ENCODE assay signal across 16 mouse cellular contexts in the genomic region with DNA sequence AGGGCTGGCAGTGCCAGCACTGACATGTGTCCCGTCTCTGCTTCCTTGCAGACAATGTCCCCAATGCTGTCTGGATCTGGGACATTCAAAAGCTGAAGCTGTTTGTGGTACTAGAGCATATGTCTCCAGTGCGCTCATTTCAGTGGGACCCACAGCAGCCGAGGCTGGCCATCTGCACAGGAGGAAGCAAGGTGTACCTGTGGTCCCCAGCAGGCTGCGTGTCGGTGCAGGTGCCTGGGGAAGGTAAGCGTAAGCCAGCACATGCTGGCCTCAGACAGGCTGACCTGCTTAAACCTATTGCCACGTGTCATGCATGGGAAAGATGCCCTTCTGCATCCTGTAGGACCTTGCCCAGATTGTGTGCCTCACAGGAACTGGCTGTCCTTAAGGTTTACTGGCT. TPM values are rescaled to one million over a fixed set of nuclear protein-coding genes. Genes with fewer than 3 reads are reported as not detected.
A peak's percentile ranks its signal among the peaks of the same experiment; 100 is the strongest.
DNase-seq lines count a peak whose midpoint lies in the region; ATAC-seq and TF ChIP-seq lines count a peak whose summit lies in the region.
"Had no signal": no experiment of that assay in that cellular context is flagged by ENCODE, and none has a peak within 500 bp of the region (broad histone marks: within the 10 kb centered on the region; RNA-seq: fewer than 3 reads in every experiment).

No protein-coding gene starts in this region.

- H3K4me1 ChIP-seq in cerebellum, adult 2 months (ENCODE audit: control insufficient read depth, insufficient read depth, low read length) = peaks cover 23% of the 10 kb centered on the region
- H3K4me1 ChIP-seq in kidney, adult 2 months (ENCODE audit: control insufficient read depth, insufficient read depth, low read length) = peaks cover 3% of the 10 kb centered on the region; the same call in 1 of the 2 replicates
- peaks cover 38% of the 10 kb centered on the region for H3K4me1 ChIP-seq in megakaryocyte, embryonic 14.5 days

- WGBS in cerebellum, adult 2 months = 15% methylated on average over 7 of the region's 7 CpGs
- WGBS in kidney, adult 2 months = 81% methylated on average over 7 of the region's 7 CpGs

- H3K9me3 ChIP-seq in megakaryocyte, embryonic 14.5 days = no peaks in the 10 kb centered on the region
- H3K9me3 ChIP-seq: embryonic facial prominence, embryonic 10.5 days; embryonic facial prominence, embryonic 12.5 days; forebrain, embryonic 13.5 days; forebrain, embryonic 15.5 days had no signal

- no peak for TF ChIP-seq POLR2A in cerebellum, adult 2 months (IDR thresholded peaks at IDR 0.05; ENCODE audit: borderline replicate concordance, insufficient read depth, low read length)
- no peak for TF ChIP-seq POLR2A in kidney, adult 2 months (IDR thresholded peaks at IDR 0.05; ENCODE audit: low read depth, low read length)

- peak overlapping the region; percentile 29; the same call in 1 of the 2 replicates for H3K27ac ChIP-seq in cerebellum, adult 2 months (ENCODE audit: insufficient read depth, low read length)
- H3K27ac ChIP-seq in kidney, adult 2 months (ENCODE audit: insufficient read depth, low read depth, low read length) = no peak overlapping the region
- H3K27ac ChIP-seq: embryonic facial prominence, embryonic 10.5 days; embryonic facial prominence, embryonic 12.5 days; forebrain, embryonic 13.5 days; forebrain, embryonic 15.5 days had no signal

- no peaks in the 10 kb centered on the region for H3K36me3 ChIP-seq in kidney, adult 2 months (ENCODE audit: control insufficient read depth, insufficient read depth, low read length)
- H3K36me3 ChIP-seq in megakaryocyte, embryonic 14.5 days (replicated peaks; ENCODE audit: low read length) = peaks cover 83% of the 10 kb centered on the region

- peak; percentile 32 to 39 for DNase-seq in cerebellum, adult 2 months
- no peak for DNase-seq in cerebellum, adult 11 months
- DNase-seq in kidney, adult 2 months = peak; percentile 31
- DNase-seq in kidney, postnatal 14 days = no peak
- DNase-seq in right cerebral cortex, postnatal 10 days (ENCODE audit: low spot score in 2 of 2) = no peak
- DNase-seq: adrenal gland, adult 2 months; adrenal gland, postnatal 10 days; adrenal gland, postnatal 25 days; cerebellum, adult 9-11 months; forebrain, postnatal 0 days had no signal

- TF ChIP-seq CTCF in cerebellum, adult 2 months (IDR thresholded peaks at IDR 0.05; ENCODE audit: borderline replicate concordance, insufficient read depth, low read depth, low read length) = no peak
- TF ChIP-seq CTCF in kidney, adult 2 months (conservative IDR thresholded peaks at IDR 0.05; ENCODE audit: insufficient read depth, insufficient read length, low read depth, low read length) = no peak

- H3K4me3 ChIP-seq in cerebellum, adult 2 months (replicated peaks; ENCODE audit: insufficient read depth, low read depth, low read length) = no peak overlapping the region
- H3K4me3 ChIP-seq in kidney, adult 2 months (ENCODE audit: insufficient read depth, low read depth, low read length) = no peak overlapping the region
- peak overlapping the region; percentile 5 for H3K4me3 ChIP-seq in megakaryocyte, embryonic 14.5 days (replicated peaks)
- H3K4me3 ChIP-seq: embryonic facial prominence, embryonic 10.5 days; embryonic facial prominence, embryonic 12.5 days; forebrain, embryonic 13.5 days; forebrain, embryonic 15.5 days had no signal

- no peaks in the 10 kb centered on the region for H3K27me3 ChIP-seq in cerebellum, adult 2 months (ENCODE audit: control insufficient read depth, insufficient read depth, low read length)
- no peaks in the 10 kb centered on the region for H3K27me3 ChIP-seq in kidney, adult 2 months (replicated peaks; ENCODE audit: control insufficient read depth, insufficient read depth, low read length)
- H3K27me3 ChIP-seq in megakaryocyte, embryonic 14.5 days (replicated peaks) = no peaks in the 10 kb centered on the region
- H3K27me3 ChIP-seq: embryonic facial prominence, embryonic 12.5 days; forebrain, embryonic 13.5 days; forebrain, embryonic 15.5 days had no signal

- ATAC-seq in megakaryocyte, adult 5-6 weeks (ENCODE audit: poor library complexity, severe bottlenecking) = no peak
- ATAC-seq: forebrain, embryonic 13.5 days; forebrain, embryonic 15.5 days; forebrain, postnatal 0 days had no signal

RNA-seq across cellular contexts. Expression of gene Tprgl, which starts 4.4 kb away (rescaled TPM):
- polyA plus RNA-seq in cerebellum, adult 2 months (2012; rRNA removed) = 261 and 272 TPM in 2 replicates
- polyA plus RNA-seq in kidney, adult 2 months (2012; rRNA removed) = 173 and 177 TPM in 2 replicates
- 89.3 and 116 TPM in 2 replicates for polyA plus RNA-seq in megakaryocyte, embryonic 14.5 days (2012; ENCODE audit: insufficient read depth, low replicate concordance)
- 75.5 and 90.9 TPM in 2 replicates for total RNA-seq in megakaryocyte, adult 5-6 weeks (2015)
- 52.4 and 57.3 TPM in 2 replicates for total RNA-seq in megakaryocyte, adult 5-6 weeks (2017)

RNA-seq across cellular contexts. Expression of gene Wrap73, which starts 13.9 kb away (rescaled TPM):
- 55.6 and 60.3 TPM in 2 replicates for polyA plus RNA-seq in cerebellum, adult 2 months (2012; rRNA removed)
- polyA plus RNA-seq in kidney, adult 2 months (2012; rRNA removed) = 18.4 and 18.7 TPM in 2 replicates
- polyA plus RNA-seq in megakaryocyte, embryonic 14.5 days (2012; ENCODE audit: insufficient read depth, low replicate concordance) = 2.2 and 6.5 TPM in 2 replicates
- total RNA-seq in megakaryocyte, adult 5-6 weeks (2015) = 9.6 and 9.8 TPM in 2 replicates
- 3.6 and 5.3 TPM in 2 replicates for total RNA-seq in megakaryocyte, adult 5-6 weeks (2017)

RNA-seq across cellular contexts. Expression of gene Megf6, which starts 14.5 kb away (rescaled TPM):
- 2.6 and 2.9 TPM in 2 replicates for polyA plus RNA-seq in cerebellum, adult 2 months (2012; rRNA removed)
- polyA plus RNA-seq in kidney, adult 2 months (2012; rRNA removed) = 0.55 and 1.2 TPM in 2 replicates
- not detected in 2 replicates for polyA plus RNA-seq in megakaryocyte, embryonic 14.5 days (2012; ENCODE audit: insufficient read depth, low replicate concordance)
- not detected in 2 replicates for total RNA-seq in megakaryocyte, adult 5-6 weeks (2015)
- 0.04 TPM in 1 of 2 replicates, not detected in the other for total RNA-seq in megakaryocyte, adult 5-6 weeks (2017)

RNA-seq across cellular contexts. Expression of gene Trp73, which starts 16.0 kb away (rescaled TPM):
- 1.7 and 2.6 TPM in 2 replicates for polyA plus RNA-seq in cerebellum, adult 2 months (2012; rRNA removed)
- polyA plus RNA-seq in kidney, adult 2 months (2012; rRNA removed) = 0.03 TPM in 2 replicates
- not detected in 2 replicates for polyA plus RNA-seq in megakaryocyte, embryonic 14.5 days (2012; ENCODE audit: insufficient read depth, low replicate concordance)
- total RNA-seq in megakaryocyte, adult 5-6 weeks (2015) = not detected in 2 replicates
- not detected in 2 replicates for total RNA-seq in megakaryocyte, adult 5-6 weeks (2017)
- total RNA-seq: adrenal gland, adult 2 months; adrenal gland, postnatal 25 days had no signal

Comparison
In these comparisons a context has a peak if more than half of its experiments do, and no peak if none do; other contexts are left out.
1. DNase-seq: peak in cerebellum, adult 2 months (2 of 2) and kidney, adult 2 months (single experiment); none in cerebellum, adult 11 months (single experiment), kidney, postnatal 14 days (single experiment) and right cerebral cortex, postnatal 10 days (0 of 2).